Mouse (Mus musculus) myocyte (in vitro differentiated cells): ENCODE data around the gene Tchp. TPM values are rescaled to one million over a fixed set of nuclear protein-coding genes. Genes with fewer than 3 reads are reported as not detected.

Source experiments
- H3K27me3 ChIP-seq: one replicate; pipeline ENCODE4 v1.6.1; 2011; ENCODE audit not compliant: control insufficient read depth, insufficient read depth, insufficient read length
- H3K36me3 ChIP-seq: one replicate; pipeline ENCODE4 v1.6.1; 2011; ENCODE audit not compliant: control insufficient read depth, insufficient read depth
- H3K4me2 ChIP-seq: one replicate; pipeline ENCODE4 v1.6.1; 2011; ENCODE audit warnings: low read depth, control low read depth
- H3K4me3 ChIP-seq: one replicate; pipeline ENCODE4 v1.5.1; 2011; ENCODE audit warnings: mild to moderate bottlenecking, control low read depth, moderate library complexity
- H3K79me2 ChIP-seq: one replicate; pipeline ENCODE4 v1.6.1; 2011; ENCODE audit not compliant: control insufficient read depth, insufficient read depth
- H3ac ChIP-seq: one replicate; pipeline ENCODE4 v1.6.1; 2011; ENCODE audit not compliant: control insufficient read depth, insufficient read length
- CEBPB ChIP-seq: IDR thresholded peaks from 2 replicates; pipeline ENCODE4 v1.6.1; 2011; ENCODE audit warnings: mild to moderate bottlenecking, moderate library complexity; ENCODE audit not compliant: poor library complexity, insufficient read depth, severe bottlenecking
- E2F4 ChIP-seq: IDR thresholded peaks from one replicate; pipeline ENCODE4 v1.6.1; 2011; ENCODE audit warnings: mild to moderate bottlenecking, control low read depth, moderate library complexity; ENCODE audit not compliant: insufficient read depth
- MAX ChIP-seq: IDR thresholded peaks from one replicate; pipeline ENCODE4 v1.6.1; 2011; ENCODE audit warnings: low read depth, mild to moderate bottlenecking, control low read depth
- MYOD1 ChIP-seq, 3 experiments: IDR thresholded peaks; one replicate each; pipeline ENCODE4 v1.6.1; 2011; ENCODE audit warnings: control low read depth in 2 of 3, low read depth in 2 of 3, mild to moderate bottlenecking in 2 of 3, moderate library complexity in 1 of 3; ENCODE audit not compliant: insufficient read length in 2 of 3, control insufficient read depth in 1 of 3
- MYOG ChIP-seq, 3 experiments: IDR thresholded peaks; one replicate each; pipeline ENCODE4 v1.6.1; 2011; ENCODE audit warnings: control low read depth in 2 of 3, low read depth in 2 of 3, mild to moderate bottlenecking in 2 of 3; ENCODE audit not compliant: insufficient read length in 2 of 3, control insufficient read depth in 1 of 3, insufficient read depth in 1 of 3
- POLR2A ChIP-seq: IDR thresholded peaks from one replicate; pipeline ENCODE4 v1.6.1; 2011; ENCODE audit warnings: low read depth, mild to moderate bottlenecking, control low read depth, moderate library complexity; ENCODE audit not compliant: insufficient read length
- POLR2AphosphoS2 ChIP-seq: IDR thresholded peaks from one replicate; pipeline ENCODE4 v1.6.1; 2011; ENCODE audit warnings: low read depth, control low read depth; ENCODE audit not compliant: insufficient read length
- REST ChIP-seq: IDR thresholded peaks from one replicate; pipeline ENCODE4 v1.6.1; 2011; ENCODE audit warnings: mild to moderate bottlenecking, control low read depth, moderate library complexity; ENCODE audit not compliant: insufficient read depth, insufficient read length
- SRF ChIP-seq: IDR thresholded peaks from one replicate; pipeline ENCODE4 v1.6.1; 2011; ENCODE audit warnings: low read depth; ENCODE audit not compliant: control insufficient read depth, insufficient read length
- TCF12 ChIP-seq: IDR thresholded peaks from one replicate; pipeline ENCODE4 v1.6.1; 2011; ENCODE audit warnings: mild to moderate bottlenecking, control low read depth; ENCODE audit not compliant: poor library complexity, insufficient read depth, severe bottlenecking
- TCF3 ChIP-seq: IDR thresholded peaks from one replicate; pipeline ENCODE4 v1.6.1; 2011; ENCODE audit warnings: low read depth, control low read depth; ENCODE audit not compliant: insufficient read length
- USF1 ChIP-seq: IDR thresholded peaks from one replicate; pipeline ENCODE4 v1.6.1; 2011; ENCODE audit warnings: low read depth, mild to moderate bottlenecking, control low read depth, moderate library complexity
- polyA plus RNA-seq: library from polyadenylated mRNA; unstranded; fragments of >200 nt; fragmentation: generic; extraction: Trizol; gene quantifications from one replicate; pipeline ENCODE4 v1.2.1, GENCODE M21; 2012; ENCODE audit warnings: missing spikeins

Tchp gene
- polyA plus RNA-seq, 1 experiment, result 9.3 TPM

- Histone ChIP-seq H3K79me2 (no peaks in the 10 kb centered on the region), H3K4me2 (no peak overlapping the region), H3K4me3 (no peak overlapping the region), H3K36me3 (peaks cover 19% of the 10 kb centered on the region), H3K27me3 (no peaks in the 10 kb centered on the region), H3ac (no peak overlapping the region)
- TF ChIP-seq TCF3, result no peak
- no peak for TF ChIP-seq MYOG (IDR thresholded peaks at IDR 0.05; ENCODE audit: control insufficient read depth in 1 of 3, insufficient read depth in 1 of 3, insufficient read length in 2 of 3, low read depth in 2 of 3)
- no peak for TF ChIP-seq REST
- TF ChIP-seq MYOD1 (IDR thresholded peaks at IDR 0.05; ENCODE audit: control insufficient read depth in 1 of 3, insufficient read length in 2 of 3, low read depth in 2 of 3), result no peak
- no peak for TF ChIP-seq TCF12
- TF ChIP-seq POLR2AphosphoS2, result no peak
- TF ChIP-seq E2F4, result no peak
- TF ChIP-seq MAX, result no peak
- no peak for TF ChIP-seq SRF
- TF ChIP-seq USF1, result no peak
- TF ChIP-seq POLR2A, result no peak
- no peak for TF ChIP-seq CEBPB
Observed at GRCm38 (mm10) chr5:114747521-114747920, 40.0 kb downstream of the Tchp start.

DNA sequence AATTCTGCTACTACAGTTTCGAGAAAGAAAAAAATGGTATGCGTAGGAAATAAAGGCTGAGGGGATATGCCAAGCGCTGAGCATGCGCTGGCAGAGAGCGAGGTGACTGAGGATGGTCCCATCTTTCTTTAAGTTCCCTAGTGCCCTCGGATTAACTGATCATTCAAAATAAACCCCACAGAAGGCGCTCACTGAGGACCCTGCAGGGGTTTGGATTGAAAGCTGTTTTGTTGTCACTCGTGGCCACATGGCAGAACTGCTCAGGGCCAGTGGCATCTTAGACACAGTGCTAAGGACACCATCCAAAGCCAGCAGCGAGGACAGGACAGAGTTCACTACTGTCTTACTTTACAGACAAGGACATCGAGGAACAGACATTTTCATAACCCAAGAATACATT lies 42.8 kb downstream of the Tchp start:
- Histone ChIP-seq H3K36me3 (peaks cover 19% of the 10 kb centered on the region), H3K4me3 (no peak overlapping the region), H3K79me2 (no peaks in the 10 kb centered on the region), H3ac (no peak overlapping the region), H3K4me2 (no peak overlapping the region), H3K27me3 (no peaks in the 10 kb centered on the region)
- TF ChIP-seq USF1 (no peak), MYOG (IDR thresholded peaks at IDR 0.05; ENCODE audit: control insufficient read depth in 1 of 3, insufficient read depth in 1 of 3, insufficient read length in 2 of 3, low read depth in 2 of 3) (no peak), CEBPB (no peak), POLR2A (no peak), E2F4 (no peak), POLR2AphosphoS2 (no peak), TCF3 (no peak)

GRCm38 (mm10) chr5:114752397-114752796 lies 44.8 kb downstream of the Tchp start:
- no peak overlapping the region for H3ac ChIP-seq

GRCm38 (mm10) chr5:114753384-114753783 lies 45.8 kb downstream of the Tchp start:
- Histone ChIP-seq H3ac (no peak overlapping the region), H3K4me2 (no peak overlapping the region), H3K36me3 (peaks cover 14% of the 10 kb centered on the region), H3K79me2 (no peaks in the 10 kb centered on the region), H3K27me3 (no peaks in the 10 kb centered on the region), H3K4me3 (no peak overlapping the region)
- TF ChIP-seq TCF3, result no peak
- no peak for TF ChIP-seq TCF12
- TF ChIP-seq MAX, result no peak
- TF ChIP-seq REST, result no peak
- no peak for TF ChIP-seq POLR2A
- no peak for TF ChIP-seq SRF
- no peak for TF ChIP-seq MYOD1 (IDR thresholded peaks at IDR 0.05; ENCODE audit: control insufficient read depth in 1 of 3, insufficient read length in 2 of 3, low read depth in 2 of 3)
- no peak for TF ChIP-seq CEBPB
- no peak for TF ChIP-seq E2F4
- TF ChIP-seq USF1, result no peak
- no peak for TF ChIP-seq MYOG (IDR thresholded peaks at IDR 0.05; ENCODE audit: control insufficient read depth in 1 of 3, insufficient read depth in 1 of 3, insufficient read length in 2 of 3, low read depth in 2 of 3)
- TF ChIP-seq POLR2AphosphoS2, result no peak

More at GRCm38 (mm10) chr5:114752397-114752796, 44.8 kb downstream of the Tchp start:
- Histone ChIP-seq H3K79me2 (no peaks in the 10 kb centered on the region), H3K36me3 (peaks cover 19% of the 10 kb centered on the region), H3K27me3 (no peaks in the 10 kb centered on the region), H3K4me2 (no peak overlapping the region), H3K4me3 (no peak overlapping the region)
- TF ChIP-seq POLR2AphosphoS2 (no peak), CEBPB (no peak), TCF12 (no peak), REST (no peak), POLR2A (no peak), TCF3 (no peak), MYOG (IDR thresholded peaks at IDR 0.05; ENCODE audit: control insufficient read depth in 1 of 3, insufficient read depth in 1 of 3, insufficient read length in 2 of 3, low read depth in 2 of 3) (no peak), MAX (no peak), USF1 (no peak), E2F4 (no peak), SRF (no peak), MYOD1 (IDR thresholded peaks at IDR 0.05; ENCODE audit: control insufficient read depth in 1 of 3, insufficient read length in 2 of 3, low read depth in 2 of 3) (no peak)

DNA sequence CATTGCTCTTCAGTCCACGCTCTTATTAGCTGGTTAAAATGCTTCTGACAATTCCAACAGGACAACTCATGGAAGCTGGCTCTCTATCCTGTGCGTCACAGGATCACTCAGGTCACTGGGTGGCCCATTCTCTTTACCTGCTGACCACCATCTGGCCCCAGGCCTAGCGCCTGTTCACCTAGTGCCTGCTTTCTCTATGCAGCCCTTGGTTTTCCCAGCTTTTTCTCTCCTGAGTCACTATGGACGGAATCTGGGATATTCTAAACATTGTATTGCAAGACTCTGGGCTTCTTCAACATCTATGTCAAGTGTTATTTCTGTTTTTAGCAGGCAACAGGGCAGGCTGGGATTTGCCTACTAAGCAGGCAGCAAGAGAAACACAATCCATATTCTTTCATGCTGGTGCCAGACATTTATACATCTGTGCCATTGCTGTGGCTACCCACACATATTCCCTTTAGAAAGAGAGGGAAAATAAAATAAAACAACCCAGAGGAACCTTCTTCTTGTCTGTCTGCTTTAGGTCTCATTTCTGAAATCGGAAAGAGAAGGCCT lies 52.1 kb downstream of the Tchp start:
- Histone ChIP-seq H3K4me2 (no peak overlapping the region), H3K27me3 (no peaks in the 10 kb centered on the region), H3K36me3 (peaks cover 19% of the 10 kb centered on the region), H3K4me3 (no peak overlapping the region), H3K79me2 (no peaks in the 10 kb centered on the region), H3ac (no peak overlapping the region)
- no peak for TF ChIP-seq USF1
- TF ChIP-seq TCF3, result no peak
